Comparison of ENCODE assay signal across 9 mouse cellular contexts in the genomic region with DNA sequence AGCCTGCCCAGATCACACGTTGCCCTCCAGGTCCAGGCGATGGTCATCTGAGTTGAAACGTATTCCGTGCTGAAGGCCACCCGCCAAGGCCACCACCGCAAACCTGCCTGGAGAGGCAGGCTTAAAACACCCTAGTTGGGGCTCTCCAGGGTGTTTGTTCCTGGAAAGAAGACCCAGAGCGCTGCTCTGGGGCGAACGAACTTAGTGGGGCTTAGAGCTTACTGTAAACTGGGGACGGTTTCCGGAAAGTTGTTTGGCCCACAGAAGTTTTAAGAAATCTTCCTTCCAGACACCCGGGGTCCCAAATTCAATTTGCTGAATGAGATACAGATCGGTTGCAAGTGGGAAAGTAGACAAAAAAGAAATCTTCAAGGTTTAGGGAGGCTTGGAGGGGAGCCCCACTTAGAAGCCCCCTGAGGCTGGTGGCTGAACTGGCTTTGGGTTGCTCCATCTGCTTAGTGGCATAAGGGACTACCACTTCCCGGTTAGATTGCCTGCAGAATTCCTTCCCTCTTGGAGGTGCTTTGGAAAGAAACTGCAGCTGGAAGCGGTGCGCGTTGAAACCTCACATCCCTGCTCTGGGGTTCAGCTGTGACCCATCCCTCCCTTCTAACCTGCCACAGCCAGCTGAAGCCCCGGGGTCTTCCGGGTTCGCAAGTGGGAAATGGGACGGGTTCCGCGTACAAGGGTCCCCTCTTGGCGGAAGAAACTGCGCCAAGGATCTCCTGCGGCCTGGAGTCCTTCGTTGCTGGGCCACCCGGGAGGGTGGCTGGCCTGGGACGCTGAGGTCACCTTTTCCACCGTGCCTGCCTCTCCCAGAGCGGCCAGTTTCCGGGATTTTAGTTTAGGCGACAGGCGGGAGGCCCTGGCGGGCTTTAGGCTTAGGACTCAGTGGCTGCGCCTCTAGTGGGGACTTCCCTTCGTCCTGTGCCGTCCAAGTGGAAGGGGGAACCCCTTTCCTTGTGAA. TPM values are rescaled to one million over a fixed set of nuclear protein-coding genes. Genes with fewer than 3 reads are reported as not detected.
A peak's percentile ranks its signal among the peaks of the same experiment; 100 is the strongest.
DNase-seq lines count a peak whose midpoint lies in the region; ATAC-seq and TF ChIP-seq lines count a peak whose summit lies in the region.
"Had no signal": no experiment of that assay in that cellular context is flagged by ENCODE, and none has a peak within 500 bp of the region (broad histone marks: within the 10 kb centered on the region; RNA-seq: fewer than 3 reads in every experiment).

No protein-coding gene starts in this region.

- TF ChIP-seq POLR2A in lung, adult 2 months (IDR thresholded peaks at IDR 0.05; ENCODE audit: borderline replicate concordance, extremely low read depth, low read depth, low read length) = no peak

- H3K27me3 ChIP-seq in forebrain, embryonic 10.5 days (ENCODE audit: poor library complexity, severe bottlenecking) = peaks cover 100% of the 10 kb centered on the region
- H3K27me3 ChIP-seq in forebrain, embryonic 15.5 days = peaks cover 91% of the 10 kb centered on the region
- peaks cover 95% of the 10 kb centered on the region for H3K27me3 ChIP-seq in neural tube, embryonic 11.5 days (ENCODE audit: control insufficient read depth, insufficient read depth, low read length)

- H3K36me3 ChIP-seq in forebrain, embryonic 10.5 days (replicated peaks) = no peaks in the 10 kb centered on the region
- H3K36me3 ChIP-seq in forebrain, embryonic 15.5 days = no peaks in the 10 kb centered on the region
- H3K36me3 ChIP-seq in neural tube, embryonic 11.5 days (ENCODE audit: control insufficient read depth, insufficient read depth, low read length) = no peaks in the 10 kb centered on the region

- H3K4me3 ChIP-seq in forebrain, embryonic 10.5 days = peak overlapping the region; percentile 29; the same call in 1 of the 2 replicates
- no peak overlapping the region for H3K4me3 ChIP-seq in forebrain, embryonic 15.5 days
- no peak overlapping the region for H3K4me3 ChIP-seq in lung, adult 2 months (replicated peaks; ENCODE audit: extremely low read depth, low read depth, low read length)
- no peak overlapping the region for H3K4me3 ChIP-seq in neural tube, embryonic 11.5 days (ENCODE audit: low read depth, low read length)

- WGBS in forebrain, embryonic 10.5 days = under 1% methylated on average over 38 of the region's 38 CpGs
- WGBS in forebrain, embryonic 15.5 days = under 1% methylated on average over 38 of the region's 38 CpGs
- WGBS in lung, adult 2 months = 9% methylated on average over 38 of the region's 38 CpGs
- 1% methylated on average over 38 of the region's 38 CpGs for WGBS in neural tube, embryonic 11.5 days

- no peak for TF ChIP-seq CTCF in lung, adult 2 months (IDR thresholded peaks at IDR 0.05; ENCODE audit: insufficient read depth, low read length)

- H3K4me2 ChIP-seq in forebrain, embryonic 15.5 days (replicated peaks) = no peak overlapping the region
- peak overlapping the region; percentile 3; the same call in 1 of the 2 replicates for H3K4me2 ChIP-seq in neural tube, embryonic 11.5 days (ENCODE audit: low read depth)

- ATAC-seq in forebrain, embryonic 15.5 days (replicated peaks) = no peak
- ATAC-seq in neural tube, embryonic 11.5 days (ENCODE audit: insufficient read depth, low FRiP score, low TSS enrichment) = no peak

- no peak overlapping the region for H3K27ac ChIP-seq in forebrain, embryonic 10.5 days
- no peak overlapping the region for H3K27ac ChIP-seq in forebrain, embryonic 15.5 days (replicated peaks)
- no peak overlapping the region for H3K27ac ChIP-seq in neural tube, embryonic 11.5 days (ENCODE audit: low read depth, low read length)

- H3K9me3 ChIP-seq in forebrain, embryonic 10.5 days = no peaks in the 10 kb centered on the region
- no peaks in the 10 kb centered on the region for H3K9me3 ChIP-seq in forebrain, embryonic 15.5 days
- no peaks in the 10 kb centered on the region for H3K9me3 ChIP-seq in neural tube, embryonic 11.5 days (ENCODE audit: control insufficient read depth, low read length)

- peaks cover 34% of the 10 kb centered on the region for H3K4me1 ChIP-seq in forebrain, embryonic 10.5 days
- peaks cover 23% of the 10 kb centered on the region for H3K4me1 ChIP-seq in forebrain, embryonic 15.5 days
- H3K4me1 ChIP-seq in lung, adult 2 months (ENCODE audit: control insufficient read depth, insufficient read depth, low read length) = no peaks in the 10 kb centered on the region; the same call in 1 of the 2 replicates
- peaks cover 9% of the 10 kb centered on the region for H3K4me1 ChIP-seq in neural tube, embryonic 11.5 days (ENCODE audit: control insufficient read depth, insufficient read depth, low read length)

- H3K9ac ChIP-seq in forebrain, embryonic 15.5 days (replicated peaks) = no peak overlapping the region
- no peak overlapping the region for H3K9ac ChIP-seq in neural tube, embryonic 11.5 days (ENCODE audit: low read length)

- peak; percentile 52 for DNase-seq in forebrain, embryonic 10.5 days (ENCODE audit: extremely low spot score, low spot score)
- DNase-seq in lung, postnatal 10 days = peak; percentile 32
- no peak for DNase-seq in lung, adult 2 months
- DNase-seq in heart, postnatal 4 days = peak; percentile 29
- DNase-seq in neural tube, embryonic 11.5 days (ENCODE audit: low spot score) = no peak
- no peak for DNase-seq in right cerebral cortex, postnatal 14 days
- no peak for DNase-seq in gastrocnemius, postnatal 25 days

RNA-seq across cellular contexts. Expression of gene Barx1, which starts 3.3 kb away (rescaled TPM):
- 0.66 and 1.3 TPM in 2 replicates for polyA plus RNA-seq in forebrain, embryonic 10.5 days (2016; fragmentation: Nextera tagmentation; extraction: Ambion mirVana)
- polyA plus RNA-seq in forebrain, embryonic 15.5 days (2015; fragmentation: Nextera tagmentation; extraction: Ambion mirVana) = not detected in 2 replicates
- 0.12 and 0.21 TPM in 2 replicates for polyA plus RNA-seq in lung, adult 2 months (2012; rRNA removed)
- total RNA-seq in heart, postnatal 4 days (2021) = not detected
- 0.51 TPM in 1 of 2 replicates, not detected in the other for polyA plus RNA-seq in neural tube, embryonic 11.5 days (2014; fragmentation: Nextera tagmentation; extraction: Ambion mirVana)
- total RNA-seq in gastrocnemius, postnatal 25 days (2021) = not detected
- total RNA-seq: gastrocnemius, adult 18-20 months had no signal

RNA-seq across cellular contexts. Expression of gene Ptpdc1, which starts 34.1 kb away (rescaled TPM):
- 7.1 and 8.2 TPM in 2 replicates for polyA plus RNA-seq in forebrain, embryonic 10.5 days (2016; fragmentation: Nextera tagmentation; extraction: Ambion mirVana)
- polyA plus RNA-seq in forebrain, embryonic 15.5 days (2015; fragmentation: Nextera tagmentation; extraction: Ambion mirVana) = 14.1 and 16.0 TPM in 2 replicates
- 2.4 and 3.8 TPM in 2 replicates for polyA plus RNA-seq in lung, adult 2 months (2012; rRNA removed)
- total RNA-seq in heart, postnatal 4 days (2021) = 1 to 10 TPM; 8.2 to 8.9 TPM
- 14.5 and 15.0 TPM in 2 replicates for polyA plus RNA-seq in neural tube, embryonic 11.5 days (2014; fragmentation: Nextera tagmentation; extraction: Ambion mirVana)
- total RNA-seq in gastrocnemius, postnatal 25 days (2021) = 1 to 10 TPM; 4.1 to 4.4 TPM

Comparison
In these comparisons a context has a peak if more than half of its experiments do, and no peak if none do; other contexts are left out.
1. DNase-seq: peak in forebrain, embryonic 10.5 days (single experiment), lung, postnatal 10 days (single experiment) and heart, postnatal 4 days (single experiment); none in lung, adult 2 months (single experiment), neural tube, embryonic 11.5 days (single experiment), right cerebral cortex, postnatal 14 days (single experiment) and gastrocnemius, postnatal 25 days (single experiment).